9 mouse cellular contexts compared by ENCODE assay signal in the genomic region with DNA sequence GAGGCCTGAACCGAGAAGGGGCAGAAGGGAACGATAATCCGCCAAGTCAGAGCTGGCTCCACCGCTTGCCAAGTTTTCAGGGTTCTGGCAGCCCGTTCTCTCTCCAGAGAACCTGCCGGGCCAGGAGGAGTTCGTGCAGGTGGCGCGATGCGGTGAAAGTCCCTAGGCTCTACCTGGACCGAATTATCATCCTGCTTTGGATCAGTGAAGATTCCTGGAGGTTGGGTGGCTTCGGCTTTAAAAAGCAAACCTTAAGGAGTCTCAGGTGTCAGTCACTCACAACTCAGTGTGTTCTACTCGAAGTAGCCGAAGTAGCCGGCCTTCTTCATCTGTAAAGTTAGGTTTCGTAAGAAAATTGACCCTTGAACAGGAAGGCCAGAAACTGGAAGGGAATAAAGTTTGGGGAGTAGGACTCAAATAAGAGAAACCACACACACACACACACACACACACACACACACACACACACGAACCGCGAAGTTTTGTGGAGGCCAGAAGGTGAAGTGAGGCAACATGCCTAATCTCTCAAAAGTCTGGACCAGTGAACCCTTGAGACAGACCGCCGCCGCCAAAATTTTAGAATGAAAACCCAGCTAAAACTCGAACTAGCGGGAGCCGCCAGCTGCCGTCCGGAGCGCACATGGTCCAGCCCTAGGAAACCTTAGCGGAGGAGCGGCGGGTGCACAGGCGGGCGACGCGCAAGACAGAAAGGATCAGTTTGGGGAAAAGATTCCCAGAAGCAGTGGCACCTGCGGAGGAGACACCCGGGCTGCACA. TPM values are rescaled to one million over a fixed set of nuclear protein-coding genes. Genes with fewer than 3 reads are reported as not detected.
A peak's percentile ranks its signal among the peaks of the same experiment; 100 is the strongest.
DNase-seq lines count a peak whose midpoint lies in the region; ATAC-seq and TF ChIP-seq lines count a peak whose summit lies in the region.
"Had no signal": no experiment of that assay in that cellular context is flagged by ENCODE, and none has a peak within 500 bp of the region (broad histone marks: within the 10 kb centered on the region; RNA-seq: fewer than 3 reads in every experiment).

No protein-coding gene starts in this region.

- peaks cover 34% of the 10 kb centered on the region for H3K4me1 ChIP-seq in kidney, embryonic 15.5 days
- H3K4me1 ChIP-seq in kidney, adult 2 months (ENCODE audit: control insufficient read depth, insufficient read depth, low read length) = no peaks in the 10 kb centered on the region
- no peaks in the 10 kb centered on the region; the same call in 1 of the 2 replicates for H3K4me1 ChIP-seq in embryonic facial prominence, embryonic 14.5 days (ENCODE audit: control insufficient read depth, insufficient read depth, low read length)
- H3K4me1 ChIP-seq in limb, embryonic 13.5 days = peaks cover 38% of the 10 kb centered on the region
- H3K4me1 ChIP-seq in stomach, embryonic 15.5 days = peaks cover 21% of the 10 kb centered on the region
- H3K4me1 ChIP-seq: liver, embryonic 15.5 days had no signal

- WGBS in kidney, embryonic 15.5 days = under 1% methylated on average over 37 of the region's 37 CpGs
- 3% methylated on average over 37 of the region's 37 CpGs for WGBS in kidney, adult 2 months
- under 1% methylated on average over 33 of the region's 37 CpGs for WGBS in embryonic facial prominence, embryonic 14.5 days
- WGBS in limb, embryonic 13.5 days = 2% methylated on average over 37 of the region's 37 CpGs
- WGBS in stomach, embryonic 15.5 days = 2% methylated on average over 37 of the region's 37 CpGs

- no peak for DNase-seq in kidney, adult 2 months
- DNase-seq in embryonic facial prominence, embryonic 14.5 days (ENCODE audit: low spot score) = no peak
- DNase-seq in ovary, postnatal 36 days (ENCODE audit: low spot score) = no peak
- no peak for DNase-seq in c-Kit-positive CD71-positive TER-119-positive erythroid progenitor cells, embryonic 14.5 days (ENCODE audit: low spot score)
- DNase-seq: kidney, postnatal 36 days had no signal

- H3K27ac ChIP-seq in kidney, embryonic 15.5 days = no peak overlapping the region
- H3K27ac ChIP-seq in kidney, adult 2 months (ENCODE audit: insufficient read depth, low read depth, low read length) = no peak overlapping the region
- no peak overlapping the region for H3K27ac ChIP-seq in embryonic facial prominence, embryonic 14.5 days (replicated peaks; ENCODE audit: low read depth, low read length)
- no peak overlapping the region for H3K27ac ChIP-seq in limb, embryonic 13.5 days
- H3K27ac ChIP-seq in stomach, embryonic 15.5 days = no peak overlapping the region
- H3K27ac ChIP-seq: liver, embryonic 15.5 days had no signal

- peak overlapping the region; percentile 10; the same call in 1 of the 2 replicates for H3K4me2 ChIP-seq in kidney, embryonic 15.5 days
- H3K4me2 ChIP-seq in embryonic facial prominence, embryonic 14.5 days (ENCODE audit: low read depth, low read length) = peak overlapping the region; percentile 41
- H3K4me2 ChIP-seq in limb, embryonic 13.5 days (replicated peaks) = peak overlapping the region; percentile 31
- peak overlapping the region; percentile 35 for H3K4me2 ChIP-seq in stomach, embryonic 15.5 days
- H3K4me2 ChIP-seq: liver, embryonic 15.5 days had no signal

- peaks cover 100% of the 10 kb centered on the region for H3K27me3 ChIP-seq in kidney, embryonic 15.5 days
- H3K27me3 ChIP-seq in kidney, adult 2 months (replicated peaks; ENCODE audit: control insufficient read depth, insufficient read depth, low read length) = peaks cover 6% of the 10 kb centered on the region
- peaks cover 100% of the 10 kb centered on the region for H3K27me3 ChIP-seq in embryonic facial prominence, embryonic 14.5 days (replicated peaks; ENCODE audit: control insufficient read depth, insufficient read depth, low read length)
- H3K27me3 ChIP-seq in limb, embryonic 13.5 days = peaks cover 100% of the 10 kb centered on the region
- H3K27me3 ChIP-seq in stomach, embryonic 15.5 days (replicated peaks) = peaks cover 99% of the 10 kb centered on the region

- ATAC-seq in kidney, embryonic 15.5 days (replicated peaks; ENCODE audit: low FRiP score) = no peak
- ATAC-seq in embryonic facial prominence, embryonic 14.5 days (ENCODE audit: low read depth) = peak; percentile 14; the same call in 1 of the 2 replicates
- no peak for ATAC-seq in limb, embryonic 13.5 days (ENCODE audit: low FRiP score, low read depth)
- no peak for ATAC-seq in stomach, embryonic 15.5 days (ENCODE audit: insufficient read depth, low FRiP score, low read depth)

- no peaks in the 10 kb centered on the region for H3K9me3 ChIP-seq in kidney, embryonic 15.5 days (replicated peaks)
- H3K9me3 ChIP-seq in embryonic facial prominence, embryonic 14.5 days (ENCODE audit: control insufficient read depth, low read length) = no peaks in the 10 kb centered on the region
- no peaks in the 10 kb centered on the region for H3K9me3 ChIP-seq in limb, embryonic 13.5 days
- no peaks in the 10 kb centered on the region for H3K9me3 ChIP-seq in stomach, embryonic 15.5 days
- H3K9me3 ChIP-seq: liver, embryonic 15.5 days had no signal

- no peak for TF ChIP-seq CTCF in kidney, adult 2 months (conservative IDR thresholded peaks at IDR 0.05; ENCODE audit: insufficient read depth, insufficient read length, low read depth, low read length)

- TF ChIP-seq POLR2A in kidney, adult 2 months (IDR thresholded peaks at IDR 0.05; ENCODE audit: low read depth, low read length) = no peak

- H3K36me3 ChIP-seq in kidney, embryonic 15.5 days = no peaks in the 10 kb centered on the region
- H3K36me3 ChIP-seq in kidney, adult 2 months (ENCODE audit: control insufficient read depth, insufficient read depth, low read length) = no peaks in the 10 kb centered on the region
- H3K36me3 ChIP-seq in embryonic facial prominence, embryonic 14.5 days (ENCODE audit: control insufficient read depth, insufficient read depth, low read length) = no peaks in the 10 kb centered on the region
- H3K36me3 ChIP-seq in limb, embryonic 13.5 days = no peaks in the 10 kb centered on the region
- no peaks in the 10 kb centered on the region for H3K36me3 ChIP-seq in stomach, embryonic 15.5 days
- H3K36me3 ChIP-seq: liver, embryonic 15.5 days had no signal

- peak overlapping the region; percentile 15; the same call in 1 of the 2 replicates for H3K4me3 ChIP-seq in kidney, embryonic 15.5 days (replicated peaks)
- H3K4me3 ChIP-seq in kidney, adult 2 months (ENCODE audit: insufficient read depth, low read depth, low read length) = no peak overlapping the region
- H3K4me3 ChIP-seq in embryonic facial prominence, embryonic 14.5 days (ENCODE audit: low read depth, low read length) = peak overlapping the region; percentile 23
- H3K4me3 ChIP-seq in limb, embryonic 13.5 days = peak overlapping the region; percentile 13
- peak overlapping the region; percentile 5; the same call in 1 of the 2 replicates for H3K4me3 ChIP-seq in stomach, embryonic 15.5 days (replicated peaks)
- H3K4me3 ChIP-seq: liver, embryonic 15.5 days had no signal

- H3K9ac ChIP-seq in kidney, embryonic 15.5 days = no peak overlapping the region
- H3K9ac ChIP-seq in embryonic facial prominence, embryonic 14.5 days (ENCODE audit: low read depth, low read length) = no peak overlapping the region
- H3K9ac ChIP-seq in limb, embryonic 13.5 days = no peak overlapping the region
- no peak overlapping the region for H3K9ac ChIP-seq in stomach, embryonic 15.5 days
- H3K9ac ChIP-seq: liver, embryonic 15.5 days had no signal

RNA-seq across cellular contexts. Expression of gene Sox14, which starts 5.0 kb away (rescaled TPM):
- polyA plus RNA-seq in kidney, embryonic 15.5 days (2015; fragmentation: Nextera tagmentation; extraction: Ambion mirVana) = not detected in 2 replicates
- not detected in 2 replicates for polyA plus RNA-seq in kidney, adult 2 months (2012; rRNA removed)
- 0.10 TPM in 1 of 2 replicates, not detected in the other for polyA plus RNA-seq in embryonic facial prominence, embryonic 14.5 days (2014; fragmentation: Nextera tagmentation; extraction: Ambion mirVana)
- 0.06 and 0.18 TPM in 2 replicates for polyA plus RNA-seq in limb, embryonic 13.5 days (2015; fragmentation: Nextera tagmentation; extraction: Ambion mirVana)
- 0.08 TPM in 1 of 2 replicates, not detected in the other for polyA plus RNA-seq in stomach, embryonic 15.5 days (2015; fragmentation: Nextera tagmentation; extraction: Ambion mirVana)
- polyA plus RNA-seq: liver, embryonic 15.5 days had no signal
